Mouse (Mus musculus) urinary bladder, postnatal 4 days (tissue): ENCODE results near the gene Foxd2.

Experiments
- DNase-seq, 2 experiments: peaks; one replicate each; pipeline ENCODE4 v3.0.0; 2021 to 2022; ENCODE audit warnings: low spot score in 2 of 2

Gene Foxd2

GRCm38 (mm10) chr4:114908829-114909601 lies at the start of gene Foxd2:
Gene Foxd2, minus strand, starts transcription at chr4:114908873.
- DNase-seq = peak; percentile 83 to 93

GRCm38 (mm10) chr4:114958231-114958630 lies 49.6 kb upstream of the Foxd2 start:
- no peak for DNase-seq

- no peak for DNase-seq
Observed at GRCm38 (mm10) chr4:114957403-114957802, 48.7 kb upstream of the Foxd2 start.

- DNase-seq = no peak
Observed at GRCm38 (mm10) chr4:114953172-114953571, 44.5 kb upstream of the Foxd2 start.

- DNase-seq = no peak
Observed at GRCm38 (mm10) chr4:114947852-114948481, 39.3 kb upstream of the Foxd2 start.

- peak; percentile 52 to 83 for DNase-seq
Observed at GRCm38 (mm10) chr4:114947395-114947794, 38.7 kb upstream of the Foxd2 start.

- no peak for DNase-seq
Observed at GRCm38 (mm10) chr4:114946416-114946815, 37.7 kb upstream of the Foxd2 start.

GRCm38 (mm10) chr4:114945021-114945420 lies 36.3 kb upstream of the Foxd2 start:
- DNase-seq = no peak

- DNase-seq = no peak
Observed at GRCm38 (mm10) chr4:114942583-114942982, 33.9 kb upstream of the Foxd2 start.

GRCm38 (mm10) chr4:114942112-114942511 lies 33.4 kb upstream of the Foxd2 start:
- no peak for DNase-seq

GRCm38 (mm10) chr4:114941311-114941710 lies 32.6 kb upstream of the Foxd2 start:
- DNase-seq = no peak

- DNase-seq = no peak
Observed at GRCm38 (mm10) chr4:114938248-114938647, 29.6 kb upstream of the Foxd2 start.

- no peak for DNase-seq
Observed at GRCm38 (mm10) chr4:114937459-114938047, 28.9 kb upstream of the Foxd2 start.

GRCm38 (mm10) chr4:114934188-114934587 lies 25.5 kb upstream of the Foxd2 start:
- no peak for DNase-seq

- DNase-seq = no peak
Observed at GRCm38 (mm10) chr4:114932747-114933146, 24.1 kb upstream of the Foxd2 start.

- DNase-seq = no peak
Observed at GRCm38 (mm10) chr4:114929155-114929554, 20.5 kb upstream of the Foxd2 start.

GRCm38 (mm10) chr4:114925917-114926312 lies 17.2 kb upstream of the Foxd2 start, which contains the start of gene Foxe3:
Gene Foxe3, minus strand, starts transcription at chr4:114926013.
- DNase-seq = no peak

GRCm38 (mm10) chr4:114924971-114925916 lies 16.6 kb upstream of the Foxd2 start:
- DNase-seq = no peak

- DNase-seq = no peak
Observed at GRCm38 (mm10) chr4:114917091-114917490, 8.4 kb upstream of the Foxd2 start.

GRCm38 (mm10) chr4:114916056-114916455 lies 7.4 kb upstream of the Foxd2 start:
- no peak for DNase-seq

- DNase-seq = peak; percentile 40 to 70
Observed at GRCm38 (mm10) chr4:114913594-114913962, 4.9 kb upstream of the Foxd2 start.
